Mouse (Mus musculus) midbrain, embryonic 11.5 days (tissue): ENCODE data around the gene Fam178b. TPM values are rescaled to one million over a fixed set of nuclear protein-coding genes. Genes with fewer than 3 reads are reported as not detected.

Experiments used
- ATAC-seq: fragments of 200-750 bp; cut with Nextera tagmentation; 2 replicates; pipeline ENCODE4 v1.8.0; 2017; ENCODE audit warnings: moderate TSS enrichment, moderate library complexity; ENCODE audit not compliant: low FRiP score
- DNase-seq: peaks from one replicate; pipeline ENCODE4 v3.0.0; 2015; ENCODE audit warnings: low spot score; ENCODE audit errors: missing footprints
- H3K27ac ChIP-seq: fragments of 300-500 bp; sonication (generic); 2 replicates; pipeline ENCODE4 v1.5.1; 2014; ENCODE audit warnings: low read depth, low read length
- H3K27me3 ChIP-seq: fragments of 300-500 bp; sonication (generic); 2 replicates; pipeline ENCODE4 v1.6.1; 2014; ENCODE audit warnings: mild to moderate bottlenecking, low read length, moderate library complexity, mixed read lengths; ENCODE audit not compliant: control insufficient read depth, insufficient read depth
- H3K36me3 ChIP-seq: fragments of 300-500 bp; sonication (generic); 2 replicates; pipeline ENCODE4 v1.6.1; 2014; ENCODE audit warnings: mild to moderate bottlenecking, low read length, moderate library complexity, mixed read lengths; ENCODE audit not compliant: control insufficient read depth, insufficient read depth
- H3K4me1 ChIP-seq: fragments of 300-500 bp; sonication (generic); 2 replicates; pipeline ENCODE4 v1.6.1; 2014; ENCODE audit warnings: low read length; ENCODE audit not compliant: control insufficient read depth, insufficient read depth
- H3K4me2 ChIP-seq: fragments of 300-500 bp; sonication (generic); 2 replicates; pipeline ENCODE4 v1.6.1; 2014; ENCODE audit warnings: mild to moderate bottlenecking, moderate library complexity
- H3K4me3 ChIP-seq: fragments of 300-500 bp; sonication (generic); 2 replicates; pipeline ENCODE4 v1.5.1; 2014; ENCODE audit warnings: low read depth, low read length
- H3K9ac ChIP-seq: fragments of 300-500 bp; sonication (generic); 2 replicates; pipeline ENCODE4 v1.6.1; 2014; ENCODE audit warnings: low read length
- H3K9me3 ChIP-seq: fragments of 300-500 bp; sonication (generic); 2 replicates; pipeline ENCODE4 v1.6.1; 2016; ENCODE audit warnings: low read length; ENCODE audit not compliant: control insufficient read depth
- WGBS: fragments of 180-500 bp; shearing (Covaris S2); extraction: QIAGEN DNeasy Blood & Tissue Kit; methylation state at CpG from one replicate; pipeline ENCODE4 v1.1.7; 2014; 5-methylcytosine and 5-hydroxymethylcytosine counted together
- polyA plus RNA-seq: library from polyadenylated mRNA; unstranded; fragments of >200 nt; fragmentation: Nextera tagmentation; extraction: Ambion mirVana; gene quantifications from 2 replicates; pipeline ENCODE4 v1.2.1, GENCODE M21; 2014

Fam178b gene
- polyA plus RNA-seq, 1 experiment from 2014 or later = 0.16 TPM

DNA sequence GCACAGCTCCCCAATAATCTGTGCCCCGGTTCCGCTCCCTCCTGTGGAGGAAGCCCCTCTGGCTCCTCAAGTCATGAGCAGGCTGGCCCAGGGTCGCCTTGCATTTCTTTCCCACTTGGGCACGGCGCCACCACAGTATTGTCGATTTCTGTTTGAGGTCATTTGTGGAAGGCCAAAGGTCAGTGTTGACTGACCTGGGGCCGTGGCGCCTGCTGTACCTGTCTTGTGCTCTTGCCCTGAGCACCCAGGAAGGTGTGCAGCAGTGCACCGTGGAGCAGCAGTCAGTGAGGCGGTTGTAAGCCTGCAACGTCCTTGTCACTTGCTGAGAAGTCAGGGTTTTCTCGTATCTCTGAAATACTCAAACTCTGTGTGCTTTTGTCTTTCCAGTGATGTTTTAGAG lies 157.2 kb downstream of the Fam178b start:
- Histone ChIP-seq H3K27me3 (no peaks in the 10 kb centered on the region), H3K9ac (no peak overlapping the region), H3K27ac (no peak overlapping the region), H3K4me3 (no peak overlapping the region), H3K4me2 (no peak overlapping the region), H3K4me1 (no peaks in the 10 kb centered on the region; the same call in 1 of the 2 replicates), H3K36me3 (peaks cover 17% of the 10 kb centered on the region), H3K9me3 (no peaks in the 10 kb centered on the region)
- 93% methylated on average over 12 of the region's 12 CpGs for WGBS
- ATAC-seq (no peak), DNase-seq (no peak)

DNA sequence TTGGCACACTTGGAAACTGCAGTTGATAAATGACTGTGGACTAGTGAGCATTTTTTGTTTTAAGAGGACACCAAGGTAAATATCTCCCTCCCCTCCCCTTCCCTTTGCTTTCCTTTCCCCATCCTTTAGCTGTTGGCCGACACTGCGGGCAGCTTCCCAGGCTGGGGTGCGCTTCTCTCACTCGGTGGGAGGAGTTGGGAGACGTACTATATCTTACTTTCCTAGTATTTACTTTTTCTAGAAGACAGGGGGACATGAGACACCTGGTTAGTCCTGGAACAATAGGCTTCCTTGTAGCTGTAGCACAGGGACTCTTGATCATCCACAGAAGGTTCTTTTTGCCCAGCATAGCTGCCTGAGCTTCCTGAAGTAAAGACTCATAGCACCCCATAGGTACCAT lies 158.9 kb downstream of the Fam178b start:
- no peak overlapping the region for H3K27ac ChIP-seq
- ATAC-seq = no peak
- WGBS = 94% methylated on average over 5 of the region's 5 CpGs

DNA sequence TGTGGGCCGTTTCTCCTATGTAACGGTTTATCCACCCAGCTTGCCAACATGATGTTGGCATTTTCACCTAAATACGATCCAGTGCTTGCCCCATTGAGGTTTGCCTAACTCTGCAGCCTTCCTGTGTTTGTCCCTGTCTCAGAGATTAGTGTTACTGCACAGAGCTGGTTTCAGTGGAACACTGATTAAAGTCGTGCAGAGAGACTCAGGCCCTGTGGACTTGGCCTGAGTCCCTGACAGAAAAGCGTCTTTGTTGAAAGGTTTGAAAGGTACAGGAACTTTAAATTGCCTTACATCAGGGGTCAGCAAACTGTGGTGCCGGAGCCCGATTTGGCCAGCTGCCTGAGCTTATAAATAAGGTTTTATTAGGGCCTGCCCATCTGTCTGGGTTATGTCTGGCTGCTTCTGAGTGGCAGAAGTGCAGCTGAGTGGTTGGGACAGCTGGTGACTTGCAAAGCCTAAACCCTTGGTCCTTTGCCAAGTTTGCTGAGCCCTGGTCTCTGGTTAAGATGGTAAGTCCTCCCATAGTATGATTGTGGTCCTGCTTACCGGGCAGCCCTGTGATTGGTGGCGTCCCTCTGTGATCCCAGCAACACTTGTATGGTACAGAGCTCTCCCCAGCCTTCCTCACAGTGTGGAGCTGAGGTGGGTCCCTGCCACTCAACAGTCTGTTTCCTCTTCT lies 159.5 kb downstream of the Fam178b start:
- H3K27me3 ChIP-seq = no peaks in the 10 kb centered on the region
- DNase-seq (no peak), ATAC-seq (no peak)
- no peak overlapping the region for H3K4me3 ChIP-seq
- H3K27ac ChIP-seq = no peak overlapping the region
- no peaks in the 10 kb centered on the region; the same call in 1 of the 2 replicates for H3K4me1 ChIP-seq
- H3K9ac ChIP-seq = no peak overlapping the region
- no peak overlapping the region for H3K4me2 ChIP-seq
- H3K36me3 ChIP-seq = peaks cover 22% of the 10 kb centered on the region
- H3K9me3 ChIP-seq = no peaks in the 10 kb centered on the region
- WGBS = 94% methylated on average over 9 of the region's 9 CpGs

More for the DNA sequence above, 158.9 kb downstream of the Fam178b start:
- Histone ChIP-seq H3K4me1 (no peaks in the 10 kb centered on the region; the same call in 1 of the 2 replicates), H3K4me3 (no peak overlapping the region), H3K4me2 (no peak overlapping the region), H3K36me3 (peaks cover 22% of the 10 kb centered on the region), H3K9me3 (no peaks in the 10 kb centered on the region), H3K9ac (no peak overlapping the region), H3K27me3 (no peaks in the 10 kb centered on the region)
- no peak for DNase-seq

DNA sequence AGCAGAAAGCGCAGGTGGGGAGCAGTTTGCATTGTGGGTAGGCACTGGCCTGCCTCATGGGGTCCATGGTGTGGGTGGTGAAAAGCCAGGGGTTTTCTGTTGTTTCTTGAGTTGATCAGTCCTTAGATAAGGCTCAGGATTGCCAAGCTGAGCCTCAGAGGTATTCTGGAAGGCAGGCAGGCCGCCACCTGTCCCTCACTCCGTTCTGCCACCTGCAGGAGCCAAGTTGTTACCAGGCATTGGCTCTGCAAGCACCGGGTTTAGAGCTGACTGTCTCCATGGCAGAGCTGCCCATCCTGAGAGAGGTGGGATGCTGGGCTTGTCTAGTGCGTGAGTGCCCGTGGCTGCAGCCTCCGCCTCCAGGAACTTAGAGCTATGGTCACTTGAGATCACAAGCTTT lies 160.8 kb downstream of the Fam178b start:
- DNase-seq (no peak), ATAC-seq (no peak)
- 95% methylated on average over 7 of the region's 7 CpGs for WGBS
- Histone ChIP-seq H3K9ac (no peak overlapping the region), H3K4me1 (no peaks in the 10 kb centered on the region), H3K4me3 (no peak overlapping the region), H3K27ac (no peak overlapping the region), H3K27me3 (no peaks in the 10 kb centered on the region), H3K9me3 (no peaks in the 10 kb centered on the region), H3K36me3 (peaks cover 22% of the 10 kb centered on the region), H3K4me2 (no peak overlapping the region)

DNA sequence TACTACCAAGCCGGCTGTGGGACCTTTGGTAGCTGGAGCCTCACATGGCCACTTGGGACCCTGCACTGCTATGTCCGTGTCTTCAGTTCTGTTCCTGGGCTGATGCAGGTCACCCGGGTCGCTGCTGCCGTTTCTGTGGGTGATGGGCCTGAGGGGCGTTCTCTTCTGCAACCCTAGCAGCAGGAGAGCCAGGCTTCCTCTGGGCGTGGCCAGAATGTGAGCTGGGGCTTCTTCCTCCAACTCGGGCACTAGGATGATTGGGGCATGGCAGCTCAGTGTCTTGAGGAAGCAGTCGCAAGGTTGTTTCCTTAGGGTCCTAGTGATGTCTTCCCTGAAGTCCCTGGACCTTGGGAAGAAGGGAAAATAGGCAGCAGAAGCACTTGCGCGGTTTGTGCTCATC lies 163.4 kb downstream of the Fam178b start:
- no peaks in the 10 kb centered on the region for H3K9me3 ChIP-seq
- H3K9ac ChIP-seq = no peak overlapping the region
- ATAC-seq (no peak), DNase-seq (peak; percentile 19)
- no peaks in the 10 kb centered on the region for H3K27me3 ChIP-seq
- H3K4me1 ChIP-seq = peaks cover 5% of the 10 kb centered on the region; the same call in 1 of the 2 replicates
- H3K27ac ChIP-seq = no peak overlapping the region
- no peak overlapping the region for H3K4me3 ChIP-seq
- H3K4me2 ChIP-seq = no peak overlapping the region
- WGBS = 88% methylated on average over 11 of the region's 11 CpGs
- peaks cover 12% of the 10 kb centered on the region for H3K36me3 ChIP-seq

DNA sequence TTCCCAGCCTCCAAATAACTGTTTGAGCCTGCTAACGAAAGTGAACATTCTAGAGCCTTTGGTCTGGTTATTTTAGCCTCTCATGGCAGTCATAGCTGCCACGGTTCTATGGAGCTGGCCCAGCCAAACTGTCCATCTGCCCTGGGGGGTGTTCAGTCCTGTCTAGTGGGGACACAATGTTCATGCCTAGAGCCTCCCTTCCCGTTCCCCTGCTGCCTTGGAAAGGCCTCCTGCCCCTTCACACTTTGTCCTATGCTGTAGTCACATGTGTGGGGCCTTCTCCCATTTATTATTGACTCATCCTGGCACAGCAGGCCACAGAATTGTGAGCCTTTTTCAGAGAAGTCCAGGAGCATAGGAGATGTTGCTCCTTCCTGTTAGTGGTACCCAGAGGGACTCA lies 164.7 kb downstream of the Fam178b start:
- no peaks in the 10 kb centered on the region for H3K27me3 ChIP-seq
- ATAC-seq = no peak
- H3K36me3 ChIP-seq = peaks cover 11% of the 10 kb centered on the region; the same call in 1 of the 2 replicates
- H3K9me3 ChIP-seq = no peaks in the 10 kb centered on the region
- peak; percentile 35 for DNase-seq
- no peak overlapping the region for H3K4me2 ChIP-seq
- no peak overlapping the region for H3K9ac ChIP-seq
- H3K27ac ChIP-seq = no peak overlapping the region
- no peak overlapping the region for H3K4me3 ChIP-seq
- 85% methylated on average over 3 of the region's 3 CpGs for WGBS
- H3K4me1 ChIP-seq = peaks cover 15% of the 10 kb centered on the region; the same call in 1 of the 2 replicates

DNA sequence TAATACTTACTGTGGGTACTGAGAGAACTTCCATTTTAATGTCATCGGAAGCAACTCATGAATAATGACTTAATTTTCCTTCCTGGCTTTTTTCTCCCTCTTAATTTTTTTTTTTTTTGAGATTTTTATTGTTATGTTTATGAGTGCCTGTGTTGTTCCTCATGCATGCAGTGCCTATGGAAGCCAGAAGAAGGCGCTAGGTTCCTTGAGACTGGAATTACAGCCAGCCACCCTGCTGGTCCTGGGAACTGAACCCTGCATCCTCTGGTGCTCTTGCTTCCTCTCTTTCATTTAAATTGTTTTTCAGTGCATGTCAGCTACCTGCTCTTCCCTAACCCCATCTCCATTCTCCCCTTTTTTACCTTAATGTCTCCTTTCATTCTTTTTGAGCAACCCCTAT lies 169.3 kb downstream of the Fam178b start:
- 48% methylated on average over 2 of the region's 2 CpGs for WGBS
- H3K27ac ChIP-seq = no peak overlapping the region
- peak overlapping the region; percentile 61 for H3K4me2 ChIP-seq
- no peaks in the 10 kb centered on the region for H3K27me3 ChIP-seq
- ATAC-seq (no peak), DNase-seq (no peak)
- peaks cover 18% of the 10 kb centered on the region; the same call in 1 of the 2 replicates for H3K4me1 ChIP-seq
- peak overlapping the region; percentile 82 for H3K9ac ChIP-seq
- H3K36me3 ChIP-seq = 0 out of 2 replicates have a peak, but pooled peaks cover 2% of the 10 kb centered on the region
- H3K4me3 ChIP-seq = peak overlapping the region; percentile 80
- no peaks in the 10 kb centered on the region for H3K9me3 ChIP-seq

DNA sequence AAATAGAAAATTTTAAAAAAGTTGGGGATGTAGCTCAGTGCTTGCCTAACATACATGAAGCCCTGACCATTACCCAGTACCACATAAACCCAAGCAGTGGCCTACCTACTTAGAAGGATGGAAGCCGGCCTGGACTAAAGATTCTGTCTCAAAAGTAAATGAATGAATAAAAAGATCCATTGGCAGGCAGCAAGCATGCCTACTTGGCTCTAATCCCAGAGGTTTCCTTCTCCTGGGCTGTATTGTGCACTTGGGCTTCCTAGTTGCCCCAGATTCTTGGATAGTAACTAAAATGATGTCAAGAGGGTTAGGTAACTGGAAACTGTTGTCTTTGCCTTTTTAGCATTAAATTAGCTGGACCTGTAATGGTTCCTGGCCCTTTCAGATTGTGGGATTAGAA lies 169.7 kb downstream of the Fam178b start:
- Histone ChIP-seq H3K27me3 (no peaks in the 10 kb centered on the region), H3K36me3 (0 out of 2 replicates have a peak, but pooled peaks cover 2% of the 10 kb centered on the region), H3K9me3 (no peaks in the 10 kb centered on the region), H3K9ac (peak overlapping the region; percentile 82), H3K4me2 (peak overlapping the region; percentile 61), H3K4me1 (peaks cover 18% of the 10 kb centered on the region; the same call in 1 of the 2 replicates), H3K4me3 (peak overlapping the region; percentile 80), H3K27ac (no peak overlapping the region)
- WGBS = 12% methylated on average over 1 of the region's 1 CpGs
- ATAC-seq = no peak
- no peak for DNase-seq

DNA sequence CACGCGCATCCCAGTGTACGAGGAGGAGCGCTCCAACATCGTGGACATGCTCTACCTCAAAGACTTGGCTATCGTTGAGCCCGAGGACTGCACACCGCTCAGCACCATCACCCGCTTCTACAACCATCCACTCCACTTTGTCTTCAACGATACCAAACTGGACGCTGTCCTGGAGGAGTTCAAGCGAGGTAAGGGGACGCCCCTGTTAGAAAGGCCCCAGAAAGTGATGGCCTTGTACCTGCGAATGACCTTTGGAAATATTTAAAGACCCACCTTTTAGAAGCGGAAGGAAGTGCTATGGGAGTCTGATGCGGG lies 170.1 kb downstream of the Fam178b start:
- Histone ChIP-seq H3K27ac (no peak overlapping the region), H3K36me3 (0 out of 2 replicates have a peak, but pooled peaks cover 2% of the 10 kb centered on the region), H3K4me2 (peak overlapping the region; percentile 61), H3K9me3 (no peaks in the 10 kb centered on the region), H3K4me1 (peaks cover 18% of the 10 kb centered on the region; the same call in 1 of the 2 replicates), H3K9ac (peak overlapping the region; percentile 82), H3K4me3 (peak overlapping the region; percentile 80), H3K27me3 (no peaks in the 10 kb centered on the region)
- peak; percentile 92 for DNase-seq
- no peak for ATAC-seq
- WGBS = 2% methylated on average over 16 of the region's 16 CpGs
